Mouse (Mus musculus) heart, postnatal 10 days (tissue): ENCODE data around the gene Rnf187. TPM values are rescaled to one million over a fixed set of nuclear protein-coding genes. Genes with fewer than 3 reads are reported as not detected.

ENCODE experiments used
- DNase-seq, 2 experiments: peaks; one replicate each; pipeline ENCODE4 v3.0.0; 2021
- intact Hi-C: fragments of 180-260 bp; cut with DNase I; formaldehyde crosslinking; loops from one replicate; pipeline ENCODE4 v1.15.1; 2025
- total RNA-seq, 2 experiments: library from RNA; stranded (reverse); gene quantifications; 2 replicates each; pipeline ENCODE4 v1.2.3; 2021

Gene Rnf187
- total RNA-seq = 100 to 1,000 TPM; 162 to 173 TPM

DNA sequence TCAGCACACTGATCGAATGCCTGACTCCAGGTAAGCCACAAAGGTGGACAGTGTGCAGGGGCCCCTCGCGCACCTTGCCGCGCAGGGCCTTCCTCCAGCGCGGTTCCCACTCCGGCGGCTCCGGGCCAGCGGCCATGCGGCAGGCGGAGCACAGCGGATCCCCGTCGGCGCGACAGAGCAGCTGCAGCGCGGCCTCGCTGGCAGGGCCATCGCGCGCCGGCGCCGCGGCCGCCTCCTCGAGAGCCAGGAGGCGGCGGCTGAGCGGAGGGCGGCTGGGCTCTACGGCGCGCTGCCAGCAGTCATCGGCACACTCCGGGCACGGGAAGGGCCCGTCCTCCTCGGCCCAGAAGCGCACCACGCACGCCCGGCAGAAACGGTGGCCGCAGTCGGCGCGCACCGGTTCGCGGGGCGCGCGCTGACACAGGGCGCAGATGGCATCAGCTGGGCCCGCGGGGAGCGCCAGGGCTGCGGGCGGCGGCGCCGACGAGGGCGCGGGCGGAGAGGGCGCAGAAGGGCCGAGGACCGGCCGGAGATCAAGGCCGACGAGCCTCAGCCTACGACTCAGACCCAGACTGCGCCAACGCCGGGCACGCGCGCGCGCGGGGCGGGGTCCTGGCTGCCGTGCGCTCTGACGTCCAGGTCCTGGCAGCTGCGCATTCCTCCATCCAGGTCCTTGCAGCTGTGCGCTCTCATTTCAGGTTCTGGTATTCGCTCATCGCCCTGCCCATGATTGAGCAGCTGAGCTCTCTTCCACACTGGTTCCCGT is at the start of gene Rnf187:
Rnf187 (minus strand) TSS at position 595 of the 766 bp plus-strand sequence.
- peak; percentile 94 to 95 for DNase-seq
- intact Hi-C loops = loop anchor here (2.0 kb wide), 1 partner anchor 14 kb away; no protein-coding TSS in a partner anchor

DNA sequence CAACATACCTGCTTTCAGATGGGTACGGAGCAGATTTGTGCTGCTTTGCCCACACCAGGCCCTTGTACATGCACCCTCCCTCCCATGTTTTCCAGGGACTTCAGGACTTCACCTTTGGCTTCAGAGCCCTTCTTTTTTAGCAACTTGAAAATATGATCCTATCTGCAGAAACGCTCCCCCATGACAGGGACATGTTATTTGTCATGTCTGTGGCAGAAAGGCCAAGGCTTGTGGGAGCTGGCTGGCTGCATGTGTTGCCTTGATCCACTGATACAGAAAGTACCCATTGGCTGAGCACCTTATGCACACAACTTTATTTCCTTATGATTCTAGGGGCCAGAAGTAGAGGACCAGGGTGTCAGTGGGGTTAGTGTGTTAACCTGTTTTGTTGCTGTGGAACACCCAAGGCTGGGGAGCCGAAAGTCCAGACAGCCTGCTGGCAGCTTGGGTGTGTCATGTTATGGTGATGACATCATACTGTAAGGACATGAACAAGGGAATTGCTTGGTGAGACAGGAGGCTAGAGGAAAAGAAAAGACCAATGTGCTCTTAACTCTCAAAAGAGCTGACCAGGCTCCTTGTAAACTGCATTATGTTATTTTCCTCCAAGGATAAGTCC is 46.7 kb upstream of the Rnf187 start:
- intact Hi-C loops = no loop called here
- peak; percentile 20 to 23 for DNase-seq

DNA sequence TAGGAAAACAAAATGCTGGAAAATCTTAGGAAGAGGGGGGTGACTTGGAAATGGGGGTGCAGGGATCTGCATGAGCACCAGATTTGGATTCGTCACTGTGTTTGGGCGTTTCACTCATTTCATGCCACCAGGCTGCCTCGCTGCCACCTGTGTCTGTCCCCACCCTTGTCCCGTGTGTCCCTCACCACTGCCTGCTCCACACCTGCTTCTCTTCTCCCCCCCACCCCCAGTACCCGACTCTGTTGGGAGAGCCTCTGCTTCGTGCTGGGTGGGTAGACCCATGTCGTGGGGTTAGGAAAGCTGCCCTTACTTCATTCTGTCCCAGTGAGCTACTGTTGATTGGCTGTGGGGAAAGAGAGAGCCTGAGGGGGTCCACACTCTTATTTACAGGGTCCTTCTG is 45.9 kb upstream of the Rnf187 start:
- intact Hi-C loops = no loop called here
- DNase-seq = no peak

DNA sequence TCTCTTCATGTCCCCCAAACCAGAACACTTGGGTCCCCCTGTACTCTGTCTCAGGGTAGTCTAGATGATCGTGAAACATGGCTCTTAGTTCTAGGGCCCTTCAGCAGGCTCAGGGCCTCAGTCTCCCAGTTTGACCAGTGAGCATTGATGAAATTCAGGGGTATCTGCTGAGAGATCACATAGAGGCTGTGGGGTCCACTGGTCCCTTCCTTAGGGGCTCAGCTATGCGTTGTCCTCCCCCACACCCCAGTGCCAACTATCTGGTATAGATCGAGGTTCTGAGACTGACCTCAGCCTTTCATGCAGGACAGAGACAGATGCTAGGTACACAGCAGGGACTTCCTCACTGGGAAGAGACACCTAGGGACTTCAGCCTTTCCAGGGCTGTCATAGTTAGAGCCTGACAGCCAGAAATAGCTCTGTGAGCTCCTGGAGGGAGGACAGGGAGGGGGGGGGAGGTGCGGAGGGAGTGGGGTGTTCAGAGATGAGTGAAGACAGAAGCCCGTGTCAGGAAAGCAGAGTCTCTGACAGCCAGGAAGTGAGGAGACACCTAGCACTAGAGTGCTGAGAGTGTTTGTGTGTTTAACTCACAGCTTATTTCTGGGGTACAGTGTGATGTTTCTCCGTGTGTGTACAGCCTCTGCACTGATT is 45.1 kb upstream of the Rnf187 start:
- intact Hi-C loops = no loop called here
- peak; percentile 28 to 37 for DNase-seq

DNA sequence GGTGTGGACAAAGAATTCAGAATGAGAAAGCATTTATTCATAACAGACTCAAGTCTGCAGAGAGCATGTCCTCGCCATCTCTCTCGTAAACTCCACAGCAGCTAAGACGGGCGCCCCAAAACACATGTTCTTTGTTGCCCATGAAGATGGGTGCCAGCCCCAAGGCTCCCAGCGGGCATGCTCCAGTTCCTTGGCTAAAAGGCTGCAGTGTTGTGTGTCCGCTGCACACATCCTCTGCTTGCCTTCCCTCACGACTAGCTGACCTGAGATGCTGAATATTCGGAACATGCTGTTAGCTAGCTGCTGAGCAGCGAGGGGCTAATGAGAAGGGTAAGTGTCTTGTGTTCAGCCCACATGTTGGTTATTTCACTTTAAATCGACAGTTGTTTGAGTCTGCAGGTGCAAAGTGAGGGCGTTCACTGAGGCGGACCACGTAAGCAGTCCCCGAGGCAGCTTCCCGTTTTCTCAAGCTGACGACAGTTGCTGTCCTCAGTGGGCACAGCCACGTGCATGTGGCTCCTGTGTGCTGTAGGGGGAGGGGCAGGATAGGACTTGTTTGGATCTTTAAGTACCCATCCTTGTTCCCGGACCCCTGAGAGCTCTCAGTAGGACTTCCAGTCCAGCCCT is 43.9 kb upstream of the Rnf187 start:
- DNase-seq = peak in 1 of 2 experiments; percentile 12
- intact Hi-C loops = no loop called here

DNA sequence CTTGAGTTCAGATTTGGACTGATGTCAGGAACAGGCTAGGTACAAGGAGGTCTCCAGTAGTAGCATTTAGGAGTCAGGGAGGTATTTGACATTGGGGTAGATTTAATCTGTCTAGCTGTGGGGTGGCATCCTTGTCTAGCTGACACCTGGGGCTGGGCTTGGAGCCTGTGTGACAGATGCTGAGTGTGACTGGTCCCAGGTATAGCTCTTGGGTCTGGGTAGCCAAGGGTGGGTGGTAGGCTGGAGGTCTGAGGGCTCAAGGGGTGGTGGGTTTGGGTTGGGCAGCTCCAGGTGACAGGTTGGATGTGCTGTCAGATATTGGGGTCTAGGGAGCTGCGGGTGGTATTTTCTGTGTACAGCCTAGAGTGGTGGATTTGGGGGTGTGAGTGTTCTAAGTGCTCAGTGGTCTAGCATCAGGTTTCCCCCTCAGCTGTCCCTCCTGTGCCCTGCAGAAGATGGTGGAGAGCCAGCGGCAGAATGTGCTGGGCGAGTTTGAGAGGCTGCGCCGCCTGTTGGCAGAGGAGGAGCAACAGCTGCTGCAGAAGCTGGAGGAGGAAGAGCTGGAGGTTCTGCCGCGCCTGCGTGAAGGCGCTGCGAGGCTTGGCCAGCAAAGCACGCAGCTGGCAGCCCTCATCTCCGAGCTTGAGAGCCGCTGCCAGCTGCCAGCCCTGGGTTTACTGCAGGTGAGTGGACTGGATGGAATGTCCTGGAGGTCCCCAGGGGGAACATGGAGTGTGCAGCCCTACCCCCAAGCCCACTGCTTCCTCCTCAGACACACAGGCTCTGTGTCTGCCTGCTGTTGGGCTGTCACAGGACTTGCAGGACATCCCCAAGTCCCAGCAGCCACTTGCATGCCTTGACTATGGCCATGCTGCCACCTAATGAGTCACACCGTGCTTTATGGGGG is 43.1 kb upstream of the Rnf187 start:
- intact Hi-C loops = no loop called here
- DNase-seq = peak; percentile 85 to 87

DNA sequence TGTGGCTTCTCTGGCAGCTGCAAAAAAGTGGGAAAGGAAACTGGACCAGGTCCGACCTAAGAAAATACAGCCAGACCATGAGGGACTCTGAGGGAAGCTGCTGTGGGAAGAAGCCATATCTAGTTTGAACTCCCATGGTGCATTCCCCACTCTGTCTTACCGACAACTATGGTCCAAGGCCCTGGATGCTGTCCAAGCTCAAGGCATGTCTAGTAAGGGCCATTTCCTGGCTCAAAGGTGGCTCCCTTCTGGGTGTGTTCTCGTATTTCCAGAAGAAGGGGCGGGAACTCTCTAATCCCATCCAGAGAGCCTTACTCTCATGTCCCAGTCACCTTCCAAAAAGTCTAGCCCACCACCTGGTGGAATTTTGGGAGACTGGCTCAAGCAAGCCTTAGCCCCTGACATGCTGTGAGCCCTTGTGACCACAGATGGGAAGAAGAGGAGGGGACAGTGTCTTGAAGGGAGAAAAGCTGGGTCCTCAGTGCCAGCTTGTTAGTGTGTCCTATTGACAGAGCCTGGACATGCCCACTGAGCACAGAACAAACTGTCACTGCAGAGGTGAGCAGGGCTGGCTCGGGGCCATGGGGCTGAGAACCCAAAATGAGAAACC is 41.8 kb upstream of the Rnf187 start:
- DNase-seq = no peak
- intact Hi-C loops = no loop called here

DNA sequence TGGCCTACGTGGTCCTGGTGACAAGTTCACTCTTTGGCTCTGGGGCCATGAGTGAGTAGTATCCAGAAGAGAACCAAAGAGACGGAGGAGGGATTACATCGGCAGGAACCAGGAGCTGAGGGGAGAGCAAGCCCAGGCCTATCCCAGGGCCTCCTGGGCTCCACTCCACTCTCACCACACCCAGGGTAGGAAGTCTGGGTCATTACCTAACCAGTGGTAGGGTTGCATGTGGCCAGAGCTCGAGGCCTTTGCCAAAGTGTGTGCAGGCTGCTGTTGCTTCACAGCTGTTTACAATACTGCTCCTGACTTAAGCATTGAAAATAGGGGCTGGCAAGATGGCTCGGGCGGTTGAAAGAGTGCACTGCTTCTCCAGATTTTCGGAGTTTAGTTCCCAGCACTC is 40.9 kb upstream of the Rnf187 start:
- intact Hi-C loops = loop anchor here (2.0 kb wide), 1 partner anchor 15 kb away; no protein-coding TSS in a partner anchor
- DNase-seq = no peak

DNA sequence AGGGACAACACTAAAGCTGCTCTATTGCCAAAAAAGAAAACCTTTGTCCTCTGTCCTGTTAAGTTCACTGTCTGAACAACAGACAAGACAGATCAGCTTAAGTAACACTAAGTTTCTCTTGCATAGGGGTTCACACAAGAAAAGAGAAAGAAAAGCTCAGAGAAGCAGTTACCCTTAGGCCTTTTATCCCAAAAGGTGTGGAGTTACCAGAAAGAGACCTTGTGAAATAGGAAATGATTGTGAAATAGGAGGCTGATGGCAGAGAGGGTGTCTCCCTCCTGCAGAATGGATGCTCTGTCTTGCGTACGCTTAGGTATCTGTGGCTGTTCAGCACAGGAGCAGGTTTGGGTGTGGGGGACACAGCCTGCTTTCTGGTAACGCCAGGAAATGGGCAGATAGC is 40.5 kb upstream of the Rnf187 start:
- DNase-seq = no peak
- intact Hi-C loops = loop anchor here (2.0 kb wide), 1 partner anchor 16 kb away; no protein-coding TSS in a partner anchor

DNA sequence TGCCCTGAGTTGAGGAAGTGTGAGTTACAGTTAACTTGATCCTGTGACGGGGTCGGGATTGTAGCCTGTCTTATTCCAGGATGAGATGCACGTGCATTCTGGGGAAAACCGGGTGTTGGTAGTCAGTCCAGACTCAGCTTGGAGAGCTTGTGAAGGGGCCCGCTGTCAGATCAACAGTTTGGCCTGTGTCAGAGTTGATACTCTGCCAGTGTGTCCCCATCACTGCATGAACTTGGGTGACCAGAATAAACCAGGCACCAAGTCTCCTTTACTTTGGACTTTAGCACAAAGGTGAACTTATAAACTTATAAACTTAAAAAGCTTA is 40.0 kb upstream of the Rnf187 start:
- peak in 1 of 2 experiments; percentile 23 for DNase-seq
- intact Hi-C loops = loop anchor here (2.0 kb wide), 1 partner anchor 16 kb away; no protein-coding TSS in a partner anchor

DNA sequence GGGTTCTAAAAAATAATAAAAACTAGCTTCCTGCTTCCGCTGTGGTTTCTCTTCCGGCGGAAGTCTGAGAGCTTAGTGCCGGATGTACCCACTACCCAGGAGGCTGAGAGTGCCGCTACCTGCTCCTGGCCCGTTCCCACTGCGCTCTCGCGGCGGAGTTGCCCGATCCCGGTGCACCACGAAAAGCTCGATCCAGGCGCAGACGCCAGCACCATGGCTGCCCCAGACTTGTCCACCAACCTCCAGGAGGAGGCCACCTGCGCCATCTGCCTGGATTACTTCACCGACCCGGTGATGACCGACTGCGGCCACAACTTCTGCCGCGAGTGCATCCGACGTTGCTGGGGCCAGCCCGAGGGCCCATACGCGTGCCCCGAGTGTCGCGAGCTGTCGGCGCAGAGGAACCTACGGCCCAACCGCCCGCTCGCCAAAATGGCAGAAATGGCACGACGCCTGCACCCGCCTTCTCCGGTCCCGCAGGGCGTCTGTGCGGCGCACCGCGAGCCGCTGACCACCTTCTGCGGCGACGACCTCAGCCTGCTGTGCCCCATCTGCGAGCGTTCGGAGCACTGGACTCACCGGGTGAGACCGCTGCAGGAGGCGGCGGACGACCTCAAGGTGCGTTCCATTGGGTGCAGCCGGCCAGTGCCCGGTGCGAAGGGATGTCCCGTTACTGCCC is 39.5 kb upstream of the Rnf187 start, which contains the start of gene Trim11:
Trim11 (plus strand) TSS at position 67 of the 679 bp plus-strand sequence.
- peak; percentile 66 to 80 for DNase-seq
- intact Hi-C loops = loop anchor here (2.0 kb wide), 1 partner anchor 17 kb away; no protein-coding TSS in a partner anchor

DNA sequence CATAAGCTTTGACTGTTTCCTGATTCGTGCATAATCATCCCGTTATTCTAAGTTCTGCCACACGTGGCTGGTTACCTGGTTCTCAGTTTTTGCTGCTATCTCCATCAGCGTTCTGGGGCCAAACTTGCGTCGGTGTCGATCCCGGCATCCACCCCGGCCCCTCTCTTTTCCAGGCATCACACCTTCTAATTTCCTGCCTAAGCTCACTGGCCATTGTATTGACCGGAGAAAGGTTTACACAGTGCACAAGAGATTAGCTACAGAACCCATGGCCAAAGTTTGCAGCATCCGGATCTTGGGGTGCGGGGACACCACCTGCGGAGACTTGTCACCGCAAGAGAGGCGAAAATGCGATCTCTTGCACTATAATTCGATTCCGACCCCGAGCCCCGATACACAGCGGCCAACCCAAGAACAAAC is 38.9 kb upstream of the Rnf187 start:
- DNase-seq = no peak
- intact Hi-C loops = loop anchor here (2.0 kb wide), 1 partner anchor 17 kb away; no protein-coding TSS in a partner anchor

DNA sequence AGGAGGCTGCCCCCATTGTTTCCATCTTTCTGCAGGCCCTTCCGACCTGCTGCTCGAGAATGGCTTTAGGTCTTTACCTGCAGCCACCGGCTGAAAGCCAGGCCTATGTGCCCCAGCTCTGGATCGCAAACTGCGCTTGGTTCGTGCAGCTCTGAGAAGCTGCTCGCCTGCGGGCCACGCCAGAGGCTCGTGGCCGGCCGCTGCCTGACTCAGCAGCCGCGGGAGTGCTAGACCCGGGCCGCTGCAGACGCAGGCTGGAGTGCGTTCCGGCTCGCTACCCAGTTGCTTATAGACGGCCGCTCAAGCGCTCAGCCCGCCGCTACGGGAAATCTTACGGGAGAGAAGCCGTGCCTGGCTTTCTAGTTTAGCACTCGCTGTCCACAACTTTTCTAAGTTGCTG is 38.4 kb upstream of the Rnf187 start:
- intact Hi-C loops = no loop called here
- no peak for DNase-seq

DNA sequence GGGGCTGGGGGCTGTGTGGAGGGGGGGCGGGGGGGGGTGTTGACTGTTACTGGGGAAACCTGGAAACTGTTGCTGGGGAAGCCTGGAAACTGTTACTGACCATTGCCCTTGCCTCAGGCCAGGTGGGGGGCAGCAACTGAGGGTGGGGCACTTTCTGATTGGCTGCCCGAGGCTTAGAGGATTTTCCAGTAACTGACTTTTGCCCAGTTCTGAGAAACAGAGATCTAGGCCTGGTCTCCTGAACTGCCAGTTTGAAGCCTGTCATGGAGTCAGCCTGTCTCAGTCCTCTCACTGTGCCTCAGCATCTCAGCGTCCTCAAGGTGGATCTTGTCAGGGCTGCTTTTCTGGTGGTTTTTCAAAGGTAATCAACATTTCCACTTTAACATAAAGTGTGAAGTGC is 35.7 kb upstream of the Rnf187 start:
- no peak for DNase-seq
- intact Hi-C loops = no loop called here

DNA sequence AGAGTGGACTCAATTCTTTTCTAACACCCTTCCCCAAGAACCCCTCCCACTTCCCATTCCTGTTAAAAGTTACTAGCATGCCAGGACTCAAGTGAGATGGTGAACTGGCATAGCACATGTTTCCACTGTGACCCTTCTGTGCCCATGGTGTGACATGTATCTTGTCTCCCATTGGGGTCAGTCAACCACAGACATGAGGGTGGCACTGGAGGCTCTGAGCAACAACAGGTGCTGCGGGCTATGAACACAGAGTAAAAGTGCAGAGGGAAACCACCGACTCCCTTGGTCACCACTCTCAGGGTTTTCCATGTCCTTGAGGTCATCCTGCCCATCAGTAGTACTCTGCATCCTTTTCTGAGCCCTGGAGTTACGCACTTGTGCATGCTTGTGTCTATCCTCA is 33.1 kb upstream of the Rnf187 start:
- DNase-seq = no peak
- intact Hi-C loops = no loop called here

DNA sequence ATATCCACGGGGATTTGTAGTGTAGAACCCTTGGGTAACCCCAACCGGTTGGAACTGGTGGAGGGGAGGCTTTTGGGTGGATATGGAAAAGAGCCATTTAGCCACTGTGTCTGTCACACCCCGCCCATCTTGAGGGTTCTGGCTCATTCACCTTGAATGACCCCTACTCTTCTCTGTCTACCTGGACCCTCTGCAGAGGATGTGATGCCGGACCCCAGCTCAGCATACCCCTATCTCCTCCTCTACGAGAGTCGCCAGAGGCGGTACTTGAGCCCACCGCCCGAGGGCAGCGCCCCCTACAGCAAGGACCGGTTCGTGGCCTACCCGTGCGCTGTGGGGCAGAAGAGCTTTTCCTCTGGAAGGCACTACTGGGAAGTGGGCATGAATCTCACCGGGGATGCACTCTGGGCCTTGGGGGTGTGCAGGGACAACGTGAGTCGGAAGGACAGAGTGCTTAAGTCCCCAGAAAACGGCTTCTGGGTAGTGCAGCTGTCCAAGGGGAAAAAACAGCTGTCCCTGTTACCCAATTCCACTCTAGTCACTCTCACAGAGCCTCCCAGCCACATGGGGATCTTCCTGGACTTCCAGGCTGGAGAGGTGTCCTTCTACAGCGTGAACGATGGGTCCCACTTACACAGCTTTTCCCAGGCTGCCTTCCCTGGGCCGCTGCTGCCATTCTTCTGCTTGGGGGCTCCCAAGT is 32.3 kb upstream of the Rnf187 start:
- intact Hi-C loops = no loop called here
- no peak for DNase-seq

DNA sequence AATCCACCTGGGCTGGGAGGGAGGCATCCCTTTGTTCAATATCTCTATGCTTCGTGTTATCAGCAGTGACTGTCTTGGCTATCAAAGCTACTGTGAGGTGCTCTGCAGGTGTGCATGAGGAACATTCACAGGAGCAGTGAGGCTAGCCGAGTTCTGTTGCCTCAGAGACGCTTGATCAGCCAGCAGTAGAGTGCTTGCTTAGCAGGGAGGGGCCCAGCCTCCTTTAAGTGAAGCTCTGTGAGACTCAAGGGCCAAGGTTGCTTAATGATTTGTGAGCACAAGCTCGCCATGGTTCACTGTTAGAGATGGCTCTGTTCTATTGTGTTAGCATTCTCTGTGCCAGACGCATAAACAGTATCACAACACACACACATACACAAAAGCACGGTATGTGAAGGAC is 30.9 kb upstream of the Rnf187 start:
- intact Hi-C loops = loop anchor here (10.0 kb wide), 1 partner anchor 215 kb away; the partner anchor contains the start of gene Gjc2
- DNase-seq = no peak

DNA sequence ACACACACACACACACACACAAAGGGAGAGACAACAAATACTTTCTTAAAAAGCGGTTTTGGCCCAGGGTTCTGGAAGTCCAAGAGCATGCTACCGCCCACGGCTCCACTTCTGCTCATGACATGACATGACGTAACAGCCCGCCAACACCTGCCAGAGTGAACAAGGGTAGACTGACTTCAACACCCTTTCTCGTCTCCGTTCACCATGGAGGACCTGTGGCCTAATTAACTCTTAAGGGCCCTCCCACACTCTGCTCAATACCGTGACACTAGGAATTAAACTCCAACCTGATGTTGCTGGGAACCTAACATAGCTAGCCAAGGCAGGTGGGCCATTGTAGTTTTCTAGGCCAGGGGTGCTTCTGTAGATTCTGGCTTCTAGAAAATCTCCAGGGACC is 30.3 kb upstream of the Rnf187 start:
- no peak for DNase-seq
- intact Hi-C loops = loop anchor here (10.0 kb wide), 1 partner anchor 216 kb away; the partner anchor contains the start of gene Gjc2
